Comparison of ENCODE assay signal across 8 mouse cellular contexts in the genomic region with DNA sequence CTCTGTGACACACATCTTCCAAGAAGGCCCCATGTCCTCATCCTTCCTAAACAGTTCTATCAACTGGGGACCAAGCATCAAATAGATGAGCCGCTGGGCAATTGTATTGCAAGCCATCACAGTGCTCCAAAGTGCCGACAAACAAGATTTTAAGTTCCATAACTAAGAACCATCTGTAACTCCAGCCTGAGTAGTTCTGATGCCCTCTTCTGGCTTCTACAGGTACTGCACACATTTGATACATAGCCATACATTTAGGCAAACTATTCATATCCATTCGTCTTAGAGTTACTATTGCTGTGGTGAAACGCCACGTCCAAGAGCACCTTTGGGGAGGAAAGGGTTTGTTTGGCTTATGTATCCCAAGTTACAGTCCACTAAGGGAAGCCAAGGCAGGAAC. TPM values are rescaled to one million over a fixed set of nuclear protein-coding genes. Genes with fewer than 3 reads are reported as not detected.
A peak's percentile ranks its signal among the peaks of the same experiment; 100 is the strongest.
DNase-seq lines count a peak whose midpoint lies in the region; ATAC-seq and TF ChIP-seq lines count a peak whose summit lies in the region.

No protein-coding gene starts in this region.

- no peaks in the 10 kb centered on the region for H3K9me3 ChIP-seq in heart, embryonic 16.5 days (replicated peaks; ENCODE audit: control insufficient read depth, low read length)
- H3K9me3 ChIP-seq in liver, embryonic 13.5 days (replicated peaks): no peaks in the 10 kb centered on the region

- peak overlapping the region; percentile 56; the same call in 1 of the 2 replicates for H3K27ac ChIP-seq in heart, embryonic 16.5 days (ENCODE audit: low read length)
- H3K27ac ChIP-seq in thymus, adult 2 months (ENCODE audit: control insufficient read depth, insufficient read depth, low read length): no peak overlapping the region
- no peak overlapping the region for H3K27ac ChIP-seq in liver, embryonic 13.5 days

- TF ChIP-seq CTCF in thymus, adult 2 months (IDR thresholded peaks at IDR 0.05; ENCODE audit: borderline replicate concordance, control insufficient read depth, extremely low read depth, insufficient read depth, low read length, poor library complexity): no peak

- H3K4me3 ChIP-seq in heart, embryonic 16.5 days (ENCODE audit: low read length): no peak overlapping the region
- H3K4me3 ChIP-seq in thymus, adult 2 months (ENCODE audit: control insufficient read depth, insufficient read depth, low read length): no peak overlapping the region
- H3K4me3 ChIP-seq in liver, embryonic 13.5 days (replicated peaks): no peak overlapping the region

- H3K9ac ChIP-seq in heart, embryonic 16.5 days (ENCODE audit: low read length): no peak overlapping the region
- H3K9ac ChIP-seq in liver, embryonic 13.5 days: no peak overlapping the region

- H3K27me3 ChIP-seq in heart, embryonic 16.5 days (ENCODE audit: control insufficient read depth, insufficient read depth, low read length): no peaks in the 10 kb centered on the region
- H3K27me3 ChIP-seq in thymus, adult 2 months (ENCODE audit: control insufficient read depth, insufficient read depth, low read length): no peaks in the 10 kb centered on the region
- H3K27me3 ChIP-seq in liver, embryonic 13.5 days: no peaks in the 10 kb centered on the region

- no peak overlapping the region for H3K4me2 ChIP-seq in heart, embryonic 16.5 days (ENCODE audit: low read depth, low read length)
- H3K4me2 ChIP-seq in liver, embryonic 13.5 days: no peak overlapping the region

- WGBS in heart, embryonic 16.5 days: 79% methylated on average over 5 of the region's 5 CpGs
- WGBS in thymus, adult 2 months: 85% methylated on average over 5 of the region's 5 CpGs
- WGBS in liver, embryonic 13.5 days (ENCODE audit: insufficient replicate concordance): 57% methylated on average over 5 of the region's 5 CpGs

- intact Hi-C loops in heart, postnatal 36 days (cut with DNase I): no loop called here

- peaks cover 24% of the 10 kb centered on the region for H3K4me1 ChIP-seq in heart, embryonic 16.5 days (ENCODE audit: control insufficient read depth, insufficient read depth, low read length)
- peaks cover 1% of the 10 kb centered on the region; the same call in 1 of the 2 replicates for H3K4me1 ChIP-seq in thymus, adult 2 months (replicated peaks; ENCODE audit: control insufficient read depth, insufficient read depth, low read length)
- H3K4me1 ChIP-seq in liver, embryonic 13.5 days (replicated peaks): peaks cover 33% of the 10 kb centered on the region

- ATAC-seq in heart, embryonic 16.5 days (replicated peaks; ENCODE audit: extremely low read depth, insufficient read depth, low FRiP score): no peak
- ATAC-seq in liver, embryonic 13.5 days (ENCODE audit: low read depth): no peak

- no peak for TF ChIP-seq POLR2A in thymus, adult 2 months (IDR thresholded peaks at IDR 0.05; ENCODE audit: control insufficient read depth, extremely low read depth, insufficient read depth, low read length, poor library complexity)

- no peaks in the 10 kb centered on the region for H3K36me3 ChIP-seq in heart, embryonic 16.5 days (ENCODE audit: control insufficient read depth, insufficient read depth)
- no peaks in the 10 kb centered on the region for H3K36me3 ChIP-seq in thymus, adult 2 months (ENCODE audit: control insufficient read depth, insufficient read depth, low read length)
- no peaks in the 10 kb centered on the region for H3K36me3 ChIP-seq in liver, embryonic 13.5 days

- DNase-seq in heart, postnatal 36 days: no peak
- DNase-seq in thymus, adult 2 months: peak; percentile 47
- DNase-seq in thymus, adult 18-20 months: no peak
- DNase-seq in liver, embryonic 13.5 days: peak; percentile 37
- no peak for DNase-seq in layer of hippocampus, postnatal 36 days
- no peak for DNase-seq in urinary bladder, postnatal 4 days (ENCODE audit: low spot score in 2 of 2)
- no peak for DNase-seq in frontal cortex, adult 2 months (ENCODE audit: extremely low spot score in 1 of 2, low spot score in 1 of 2)

RNA-seq across cellular contexts. Expression of a gene that starts 30.0 kb away (rescaled TPM):
- polyA plus RNA-seq in heart, embryonic 16.5 days (2015; fragmentation: Nextera tagmentation; extraction: Ambion mirVana): 188 and 233 TPM in 2 replicates
- total RNA-seq in heart, postnatal 36 days (2021): 10 to 100 TPM; 82.7 to 85.9 TPM
- polyA plus RNA-seq in thymus, adult 2 months (2012; rRNA removed): 89.1 and 120 TPM in 2 replicates
- polyA plus RNA-seq in liver, embryonic 13.5 days (2015; fragmentation: Nextera tagmentation; extraction: Ambion mirVana): 163 and 218 TPM in 2 replicates
- total RNA-seq in layer of hippocampus, postnatal 36 days (2021): 10 to 100 TPM; 77.4 to 94.7 TPM
- polyA plus RNA-seq in frontal cortex, adult 2 months (2012; rRNA removed): 117 and 123 TPM in 2 replicates

RNA-seq across cellular contexts. Expression of a gene that starts 36.7 kb away (rescaled TPM):
- polyA plus RNA-seq in heart, embryonic 16.5 days (2015; fragmentation: Nextera tagmentation; extraction: Ambion mirVana): 63.3 and 67.1 TPM in 2 replicates
- 10 to 100 TPM; 73.4 to 81.1 TPM for total RNA-seq in heart, postnatal 36 days (2021)
- polyA plus RNA-seq in thymus, adult 2 months (2012; rRNA removed): 65.8 and 73.9 TPM in 2 replicates
- 6.9 and 7.8 TPM in 2 replicates for polyA plus RNA-seq in liver, embryonic 13.5 days (2015; fragmentation: Nextera tagmentation; extraction: Ambion mirVana)
- 10 to 100 TPM; 37.3 to 41.0 TPM for total RNA-seq in layer of hippocampus, postnatal 36 days (2021)
- polyA plus RNA-seq in frontal cortex, adult 2 months (2012; rRNA removed): 131 and 156 TPM in 2 replicates

RNA-seq across cellular contexts. Expression of a gene that starts 54.6 kb away (rescaled TPM):
- polyA plus RNA-seq in heart, embryonic 16.5 days (2015; fragmentation: Nextera tagmentation; extraction: Ambion mirVana): 73.4 and 78.2 TPM in 2 replicates
- 100 to 1,000 TPM; 152 to 202 TPM for total RNA-seq in heart, postnatal 36 days (2021)
- polyA plus RNA-seq in thymus, adult 2 months (2012; rRNA removed): 4.3 and 13.0 TPM in 2 replicates
- 10.3 and 10.8 TPM in 2 replicates for polyA plus RNA-seq in liver, embryonic 13.5 days (2015; fragmentation: Nextera tagmentation; extraction: Ambion mirVana)
- 10 to 100 TPM in 1 of 2 experiments, 1 to 10 TPM in 1; 9.0 to 12.2 TPM for total RNA-seq in layer of hippocampus, postnatal 36 days (2021)
- polyA plus RNA-seq in frontal cortex, adult 2 months (2012; rRNA removed): 12.8 and 14.6 TPM in 2 replicates

Comparison
In these comparisons a context has a peak if more than half of its experiments do, and no peak if none do; other contexts are left out.
1. DNase-seq: peak in thymus, adult 2 months (single experiment) and liver, embryonic 13.5 days (single experiment); none in heart, postnatal 36 days (0 of 2), thymus, adult 18-20 months (0 of 2), layer of hippocampus, postnatal 36 days (0 of 2), urinary bladder, postnatal 4 days (0 of 2) and frontal cortex, adult 2 months (0 of 2).